Mouse (Mus musculus) forebrain, embryonic 14.5 days (tissue): Measurements from ENCODE around the gene Naa10. TPM values are rescaled to one million over a fixed set of nuclear protein-coding genes. Genes with fewer than 3 reads are reported as not detected.

Experiments
- ATAC-seq: fragments of 200-750 bp; cut with Nextera tagmentation; 2 replicates; pipeline ENCODE4 v1.8.0; 2017; ENCODE audit warnings: mild to moderate bottlenecking, moderate library complexity
- DNase-seq: peaks from one replicate; pipeline ENCODE4 v3.0.0-alpha.2; 2015; ENCODE audit warnings: low spot score
- H3K27ac ChIP-seq: fragments of 300-500 bp; sonication (generic); 2 replicates; pipeline ENCODE4 v1.5.1; 2014; ENCODE audit warnings: low read depth, mild to moderate bottlenecking, control low read depth, low read length, moderate library complexity
- H3K27me3 ChIP-seq: fragments of 300-500 bp; sonication (generic); replicated peaks from 2 replicates; pipeline ENCODE4 v1.6.1; 2014; ENCODE audit warnings: low read length, control low read depth, mixed read lengths; ENCODE audit not compliant: control insufficient read depth, insufficient read depth
- H3K36me3 ChIP-seq: fragments of 300-500 bp; sonication (generic); 2 replicates; pipeline ENCODE4 v1.6.1; 2014; ENCODE audit warnings: low read length, control low read depth; ENCODE audit not compliant: control insufficient read depth, insufficient read depth
- H3K4me1 ChIP-seq: fragments of 300-500 bp; sonication (generic); 2 replicates; pipeline ENCODE4 v1.6.1; 2014; ENCODE audit warnings: antibody characterized with exemption, low read length, control low read depth; ENCODE audit not compliant: control insufficient read depth, insufficient read depth
- H3K4me2 ChIP-seq: fragments of 300-500 bp; sonication (generic); 2 replicates; pipeline ENCODE4 v1.6.1; 2014; ENCODE audit warnings: mild to moderate bottlenecking, control low read depth, low read length
- H3K4me3 ChIP-seq: fragments of 300-500 bp; sonication (generic); 2 replicates; pipeline ENCODE4 v1.5.1; 2014; ENCODE audit warnings: low read depth, low read length, control low read depth
- H3K9ac ChIP-seq: fragments of 300-500 bp; sonication (generic); 2 replicates; pipeline ENCODE4 v1.6.1; 2014; ENCODE audit warnings: mild to moderate bottlenecking, low read length, control low read depth, moderate library complexity
- H3K9me3 ChIP-seq: fragments of 300-500 bp; sonication (generic); replicated peaks from 2 replicates; pipeline ENCODE4 v1.6.1; 2016; ENCODE audit warnings: low read length, control low read depth, mixed read lengths; ENCODE audit not compliant: control insufficient read depth
- WGBS: fragments of 180-500 bp; shearing (Covaris S2); extraction: QIAGEN DNeasy Blood & Tissue Kit; methylation state at CpG from one replicate; pipeline ENCODE4 v1.1.7; 2014; 5-methylcytosine and 5-hydroxymethylcytosine counted together
- polyA plus RNA-seq: library from polyadenylated mRNA; unstranded; fragments of >200 nt; fragmentation: Nextera tagmentation; extraction: Ambion mirVana; gene quantifications from 2 replicates; pipeline ENCODE4 v1.2.1, GENCODE M21; 2014

Gene Naa10
- polyA plus RNA-seq, 1 experiment from 2014 or later, result 104 TPM

DNA sequence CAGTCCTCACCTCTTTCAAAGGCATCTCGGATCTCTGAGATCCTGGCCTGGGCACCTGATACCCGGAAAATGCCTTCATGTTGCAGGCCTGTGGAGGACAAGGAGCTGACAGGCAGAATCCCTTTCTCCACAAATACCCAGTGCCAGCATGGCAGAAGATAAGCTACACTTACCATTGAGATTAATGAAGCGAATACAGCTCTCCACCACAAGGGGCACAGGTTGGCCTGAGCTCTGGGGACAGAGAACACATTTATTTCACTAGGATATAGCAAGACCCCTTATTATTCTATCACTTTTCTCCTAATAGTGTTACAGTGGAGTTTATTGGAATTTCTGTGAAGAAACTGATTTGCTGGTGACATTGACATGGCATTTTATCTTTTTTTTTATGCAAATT, 23.8 kb downstream of the Naa10 start:
- Histone ChIP-seq H3K27me3 (no peaks in the 10 kb centered on the region), H3K4me3 (no peak overlapping the region), H3K9me3 (no peaks in the 10 kb centered on the region), H3K27ac (no peak overlapping the region), H3K4me2 (no peak overlapping the region), H3K36me3 (no peaks in the 10 kb centered on the region), H3K9ac (no peak overlapping the region), H3K4me1 (no peaks in the 10 kb centered on the region)
- DNase-seq (no peak), ATAC-seq (no peak)
- WGBS, result 73% methylated on average over 3 of the region's 3 CpGs

DNA sequence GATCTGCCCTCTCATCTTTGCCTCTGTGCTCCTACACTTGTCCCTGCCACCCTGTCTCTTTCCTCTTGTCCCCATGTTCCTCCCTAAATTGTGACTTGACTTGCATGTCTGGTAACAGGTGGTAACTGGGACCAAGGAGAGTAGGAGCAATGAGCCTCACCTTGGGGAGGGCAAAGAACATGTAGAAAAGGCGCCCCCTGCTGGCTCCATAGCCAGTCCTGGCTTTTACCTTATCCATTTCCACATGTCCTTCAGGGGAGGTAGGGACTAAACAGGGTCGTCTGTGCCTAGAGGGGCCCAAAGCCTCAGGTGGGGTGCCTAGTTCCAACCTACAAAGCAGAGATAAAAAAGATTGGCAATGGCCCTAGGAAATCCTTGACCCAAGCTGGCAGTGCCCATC, 26.0 kb downstream of the Naa10 start, which contains the start of gene L1cam:
L1cam (minus strand) TSS at position 387 of the 400 bp plus-strand sequence.
- Histone ChIP-seq H3K9ac (no peak within 1 kb of the TSS), H3K4me2 (no peak within 1 kb of the TSS), H3K4me1 (no peaks in the 10 kb centered on the region), H3K36me3 (no peaks in the 10 kb centered on the region), H3K27ac (no peak within 1 kb of the TSS), H3K4me3 (no peak within 1 kb of the TSS), H3K9me3 (no peaks in the 10 kb centered on the region), H3K27me3 (no peaks in the 10 kb centered on the region)
- DNase-seq (peak; percentile 51), ATAC-seq (no peak)
- WGBS, result 18% methylated on average over 2 of the region's 2 CpGs

DNA sequence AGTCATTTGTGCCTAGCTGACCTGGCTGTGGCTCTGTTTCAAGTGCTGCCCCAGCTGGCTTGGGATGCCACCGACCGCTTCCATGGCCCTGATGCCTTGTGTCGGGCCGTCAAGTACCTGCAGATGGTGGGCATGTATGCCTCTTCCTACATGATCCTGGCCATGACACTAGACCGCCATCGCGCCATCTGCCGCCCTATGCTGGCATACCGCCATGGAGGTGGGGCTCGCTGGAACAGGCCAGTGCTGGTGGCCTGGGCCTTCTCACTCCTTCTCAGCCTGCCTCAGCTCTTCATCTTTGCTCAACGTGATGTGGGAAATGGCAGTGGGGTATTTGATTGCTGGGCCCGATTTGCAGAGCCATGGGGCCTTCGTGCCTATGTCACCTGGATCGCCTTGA, 28.9 kb downstream of the Naa10 start:
- ATAC-seq, result no peak
- DNase-seq, result no peak

DNA sequence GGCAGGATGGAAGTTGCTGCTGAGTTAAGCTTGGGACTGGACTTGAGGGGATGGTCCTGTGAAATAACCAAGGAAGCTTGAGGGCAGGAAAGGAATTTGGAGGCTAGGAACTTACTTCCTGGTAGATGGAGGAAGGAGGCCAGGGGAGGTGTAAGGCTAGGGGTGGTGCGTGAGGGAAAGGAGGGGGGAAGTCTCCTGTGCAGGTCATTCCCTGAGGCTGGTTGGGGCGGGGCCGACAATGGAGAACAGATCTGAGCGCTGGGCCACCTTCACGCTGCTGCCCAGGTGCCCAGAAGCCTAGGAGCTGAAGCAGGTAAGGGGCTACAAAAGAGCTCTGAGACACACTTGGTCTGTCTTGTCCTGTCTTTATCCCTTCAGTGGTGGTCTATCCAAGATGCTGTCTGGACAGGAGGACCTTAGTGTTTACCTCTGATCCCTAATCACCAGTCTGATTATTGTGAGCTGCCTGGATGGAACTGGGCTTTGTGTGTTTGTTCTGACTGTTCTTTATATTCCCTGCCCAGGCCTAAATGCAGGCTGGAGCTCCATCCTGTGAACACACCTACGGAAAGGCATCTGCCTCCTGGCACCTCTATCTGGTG, 30.1 kb downstream of the Naa10 start, which contains the start of gene Avpr2:
Avpr2 (plus strand) TSS at position 552 of the 602 bp plus-strand sequence.
- ATAC-seq (no peak), DNase-seq (no peak)
- Histone ChIP-seq H3K9ac (no peak within 1 kb of the TSS), H3K27ac (no peak within 1 kb of the TSS), H3K4me3 (no peak within 1 kb of the TSS), H3K36me3 (no peaks in the 10 kb centered on the region), H3K9me3 (no peaks in the 10 kb centered on the region), H3K4me1 (no peaks in the 10 kb centered on the region), H3K4me2 (no peak within 1 kb of the TSS), H3K27me3 (no peaks in the 10 kb centered on the region)
- 74% methylated on average over 6 of the region's 6 CpGs for WGBS

More for the DNA sequence above, 28.9 kb downstream of the Naa10 start:
- Histone ChIP-seq H3K36me3 (no peaks in the 10 kb centered on the region), H3K4me2 (no peak overlapping the region), H3K27ac (no peak overlapping the region), H3K9me3 (no peaks in the 10 kb centered on the region), H3K27me3 (no peaks in the 10 kb centered on the region), H3K4me1 (no peaks in the 10 kb centered on the region), H3K4me3 (no peak overlapping the region), H3K9ac (no peak overlapping the region)
- 90% methylated on average over 14 of the region's 14 CpGs for WGBS

DNA sequence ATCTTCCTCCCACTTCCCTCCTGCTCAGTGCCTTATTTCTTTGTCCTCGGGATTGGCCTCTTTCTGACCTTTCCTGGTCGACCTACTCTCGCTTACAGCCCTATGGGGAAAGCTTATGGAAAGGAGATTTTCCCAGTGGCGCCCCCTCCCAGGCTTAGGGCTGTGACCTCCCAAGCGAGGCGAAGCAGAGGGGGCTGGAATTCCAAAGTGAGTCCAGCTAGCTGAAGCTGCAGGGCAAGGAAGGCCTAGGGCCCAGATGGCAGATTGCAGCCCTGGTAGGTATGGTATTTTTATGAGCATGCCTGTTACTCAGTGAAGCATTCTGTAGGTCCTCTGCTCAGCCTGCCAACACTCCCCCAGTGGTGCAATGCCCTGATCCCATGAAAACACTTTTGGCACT, 40.3 kb downstream of the Naa10 start:
- Histone ChIP-seq H3K4me1 (no peaks in the 10 kb centered on the region), H3K9ac (peak overlapping the region; percentile 71; the same call in 1 of the 2 replicates), H3K4me2 (peak overlapping the region; percentile 57; the same call in 1 of the 2 replicates), H3K27ac (no peak overlapping the region), H3K9me3 (no peaks in the 10 kb centered on the region), H3K36me3 (no peaks in the 10 kb centered on the region), H3K4me3 (no peak overlapping the region), H3K27me3 (no peaks in the 10 kb centered on the region)
- DNase-seq (no peak), ATAC-seq (0 out of 2 replicates have a peak, but pooled peaks have one; percentile 6)
- 27% methylated on average over 6 of the region's 6 CpGs for WGBS

DNA sequence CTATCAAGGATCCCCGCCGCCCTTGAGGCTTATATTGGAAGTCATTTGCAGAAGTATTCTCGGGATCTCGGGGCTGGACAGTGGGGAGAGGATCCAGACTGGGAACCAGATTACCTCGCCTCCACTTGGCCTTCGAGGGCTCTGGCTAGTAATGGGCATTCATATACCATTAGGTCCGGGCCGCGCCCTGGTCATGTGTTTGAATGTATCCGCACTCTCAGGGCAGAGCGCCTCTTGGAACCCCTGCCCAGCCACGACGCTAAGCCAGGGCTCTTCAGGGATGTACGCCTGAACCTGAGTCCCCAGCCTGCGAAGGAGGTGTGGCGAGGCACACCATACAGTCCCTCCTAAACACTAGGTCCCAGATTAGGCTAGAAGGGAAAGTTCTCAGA, 40.7 kb downstream of the Naa10 start:
- peak overlapping the region; percentile 43 for H3K4me3 ChIP-seq
- no peaks in the 10 kb centered on the region for H3K9me3 ChIP-seq
- H3K27ac ChIP-seq, result no peak overlapping the region
- DNase-seq (no peak), ATAC-seq (peak; percentile 45)
- 34% methylated on average over 16 of the region's 16 CpGs for WGBS
- H3K9ac ChIP-seq, result peak overlapping the region; percentile 71
- H3K27me3 ChIP-seq, result no peaks in the 10 kb centered on the region
- H3K36me3 ChIP-seq, result no peaks in the 10 kb centered on the region
- H3K4me2 ChIP-seq, result peak overlapping the region; percentile 57
- no peaks in the 10 kb centered on the region for H3K4me1 ChIP-seq

DNA sequence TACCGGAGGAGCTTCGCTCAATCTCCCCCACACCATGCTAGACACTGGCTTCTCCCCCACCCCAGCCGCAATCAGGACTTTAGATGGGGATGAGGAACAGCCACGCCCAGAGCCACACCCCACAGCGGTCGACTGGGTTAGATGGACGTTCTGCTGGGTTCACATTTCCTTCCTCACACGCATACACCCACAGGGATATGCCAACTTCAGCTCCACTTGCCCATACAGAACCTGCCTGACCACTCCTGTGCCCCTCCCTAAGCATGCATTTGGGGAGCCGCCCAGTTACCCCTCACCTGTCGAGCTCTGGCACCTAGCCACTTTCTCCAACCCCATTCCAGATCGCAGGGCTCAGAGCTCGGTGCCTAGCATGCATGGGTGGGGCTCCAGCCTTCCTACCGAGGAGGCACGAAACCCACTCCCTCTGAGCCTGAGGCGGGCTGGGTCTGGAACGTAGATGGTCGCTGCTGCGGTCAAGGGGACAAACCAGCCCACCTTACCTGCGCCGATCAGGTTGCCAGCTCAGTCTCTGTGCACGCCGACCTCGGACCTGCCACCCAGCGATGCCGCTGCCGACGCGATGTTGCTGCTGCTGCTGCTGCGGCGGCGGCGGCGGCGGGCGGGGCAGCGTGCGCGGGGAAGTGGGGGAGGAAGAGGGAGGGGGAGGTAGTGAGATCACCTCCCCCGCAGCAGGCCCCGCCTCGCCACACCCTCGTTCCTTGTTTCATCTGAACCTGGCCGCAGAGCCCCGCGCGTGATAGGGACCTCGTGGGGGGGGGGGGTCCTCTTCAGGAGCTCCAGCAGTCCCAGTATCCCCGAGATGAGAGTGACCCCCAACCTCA, 41.3 kb downstream of the Naa10 start:
- DNase-seq (peak; percentile 56), ATAC-seq (peak; percentile 67)
- Histone ChIP-seq H3K9ac (peak overlapping the region; percentile 71), H3K4me2 (peak overlapping the region; percentile 57), H3K27ac (peak overlapping the region; percentile 66; the same call in 1 of the 2 replicates), H3K4me3 (peak overlapping the region; percentile 43), H3K36me3 (no peaks in the 10 kb centered on the region), H3K4me1 (no peaks in the 10 kb centered on the region), H3K9me3 (no peaks in the 10 kb centered on the region), H3K27me3 (no peaks in the 10 kb centered on the region)
- 33% methylated on average over 38 of the region's 48 CpGs for WGBS

DNA sequence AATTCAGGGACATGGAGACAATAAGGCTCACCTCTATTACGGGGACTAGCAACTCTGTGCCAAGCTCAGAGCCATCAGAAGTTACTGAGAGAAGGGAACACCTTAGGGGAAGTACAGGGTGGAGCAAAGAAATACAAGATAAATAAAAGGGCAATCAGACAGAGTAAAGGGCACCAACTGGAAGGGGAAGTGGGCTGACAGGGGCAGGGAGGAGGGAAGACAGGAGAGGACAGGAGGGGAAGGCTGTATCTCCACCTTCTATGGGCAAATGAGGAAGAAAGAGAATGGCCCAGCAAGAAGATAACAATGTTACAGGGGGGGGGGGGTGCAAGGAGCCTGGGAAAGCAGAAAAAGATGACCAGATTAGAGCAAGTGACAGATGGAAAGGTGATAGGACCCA, 44.7 kb downstream of the Naa10 start:
- Histone ChIP-seq H3K27me3 (no peaks in the 10 kb centered on the region), H3K36me3 (no peaks in the 10 kb centered on the region), H3K4me2 (peak overlapping the region; percentile 30), H3K9me3 (no peaks in the 10 kb centered on the region), H3K4me1 (no peaks in the 10 kb centered on the region), H3K9ac (no peak overlapping the region), H3K27ac (no peak overlapping the region), H3K4me3 (no peak overlapping the region)
- 84% methylated on average over 1 of the region's 1 CpGs for WGBS
- DNase-seq, result no peak
- ATAC-seq, result no peak

DNA sequence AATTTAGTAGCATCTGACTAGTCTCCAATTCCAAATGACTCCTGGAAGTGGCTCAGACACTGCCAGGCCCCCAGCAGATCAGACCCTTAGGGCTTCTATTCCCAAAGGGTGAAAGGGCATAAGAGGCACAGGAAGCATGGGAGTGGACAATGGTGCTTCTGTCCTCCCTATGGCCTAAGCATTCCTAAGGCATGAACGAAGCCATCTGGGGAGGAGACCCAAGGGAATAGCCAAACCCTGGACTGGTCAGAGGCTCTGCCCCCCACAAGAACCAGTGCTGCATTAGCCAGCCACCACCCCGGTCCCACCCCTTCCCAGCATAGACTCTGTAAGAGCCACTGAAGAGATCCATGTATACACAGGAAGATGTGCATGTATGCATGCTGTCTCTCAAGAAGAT, 45.9 kb downstream of the Naa10 start:
- DNase-seq (no peak), ATAC-seq (no peak)
- Histone ChIP-seq H3K27ac (no peak overlapping the region), H3K4me1 (no peaks in the 10 kb centered on the region), H3K9ac (no peak overlapping the region), H3K4me3 (no peak overlapping the region), H3K4me2 (peak overlapping the region; percentile 23), H3K36me3 (no peaks in the 10 kb centered on the region), H3K27me3 (no peaks in the 10 kb centered on the region), H3K9me3 (no peaks in the 10 kb centered on the region)
- WGBS, result 71% methylated on average over 2 of the region's 2 CpGs
